Mouse (Mus musculus) megakaryocyte-erythroid progenitor cell, adult 5-6 weeks (primary cell): Measurements from ENCODE around the gene Ruvbl2. TPM values are rescaled to one million over a fixed set of nuclear protein-coding genes. Genes with fewer than 3 reads are reported as not detected.

Experiments used
- ATAC-seq: replicated peaks from 2 replicates; pipeline ENCODE4 v1.8.0; 2016; ENCODE audit warnings: mild to moderate bottlenecking, inconsistent platforms; ENCODE audit not compliant: severe bottlenecking, poor library complexity, low FRiP score, low TSS enrichment
- total RNA-seq, 2 experiments: library from RNA; stranded (forward) in 1 of 2; stranded (reverse) in 1 of 2; fragments of 200-1000, 215-1000 nt in 1 of 2; fragments of >200 nt in 1 of 2; fragmentation: Nextera tagmentation in 1 of 2; gene quantifications; 2 replicates each; pipeline ENCODE4 v1.2.3; 2014 to 2017

Gene Ruvbl2
- total RNA-seq, 2 experiments from 2014 or later = 179 to 236 TPM

GRCm38 (mm10) chr7:45462325-45462724, 24.4 kb upstream of the Ruvbl2 start:
- ATAC-seq = no peak

- ATAC-seq = no peak
Observed at GRCm38 (mm10) chr7:45461781-45462180, 23.9 kb upstream of the Ruvbl2 start.

DNA sequence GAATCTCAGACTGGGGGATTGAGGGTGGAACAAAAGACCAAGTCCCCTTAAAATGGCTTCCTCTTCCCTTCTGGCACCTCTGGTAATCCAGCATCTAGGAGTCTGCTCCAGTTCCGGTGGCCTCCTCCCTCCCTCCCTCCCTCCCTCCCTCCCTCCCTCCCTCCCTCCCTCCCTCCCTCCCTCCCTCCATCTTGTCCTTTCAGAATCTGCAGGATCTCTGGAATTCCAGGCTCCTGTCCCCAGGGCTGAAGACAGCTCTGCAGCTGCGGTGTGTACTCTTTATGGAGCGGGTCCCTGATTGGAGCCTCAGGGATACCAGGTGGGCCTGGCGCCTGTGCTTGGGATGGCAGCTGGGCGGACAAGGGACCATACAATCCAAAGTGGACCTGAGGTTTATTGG, 23.4 kb upstream of the Ruvbl2 start:
- ATAC-seq = no peak

DNA sequence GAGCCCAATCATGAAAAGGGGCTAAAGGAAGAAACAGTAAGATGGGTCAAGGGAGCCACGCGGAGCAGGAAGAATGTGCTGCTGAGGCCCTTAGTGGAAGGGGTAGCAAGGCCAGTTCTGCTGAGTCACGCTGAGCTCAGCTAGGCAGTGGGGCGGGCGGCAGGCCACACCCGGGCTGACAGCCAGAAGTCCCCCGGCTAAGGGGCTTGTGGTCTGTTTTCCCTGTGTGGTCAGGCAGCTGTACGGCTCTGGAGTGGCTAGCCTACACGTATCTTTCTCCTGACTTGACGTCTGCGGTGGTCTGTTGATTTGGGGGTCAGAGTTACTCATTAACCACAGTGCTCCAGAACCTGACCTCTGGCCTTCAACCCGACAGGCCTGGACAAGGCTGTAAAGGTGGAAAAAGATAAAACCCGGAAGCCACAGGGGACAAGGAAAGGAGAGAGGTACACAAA, 23.0 kb upstream of the Ruvbl2 start:
- ATAC-seq = peak; percentile 27

DNA sequence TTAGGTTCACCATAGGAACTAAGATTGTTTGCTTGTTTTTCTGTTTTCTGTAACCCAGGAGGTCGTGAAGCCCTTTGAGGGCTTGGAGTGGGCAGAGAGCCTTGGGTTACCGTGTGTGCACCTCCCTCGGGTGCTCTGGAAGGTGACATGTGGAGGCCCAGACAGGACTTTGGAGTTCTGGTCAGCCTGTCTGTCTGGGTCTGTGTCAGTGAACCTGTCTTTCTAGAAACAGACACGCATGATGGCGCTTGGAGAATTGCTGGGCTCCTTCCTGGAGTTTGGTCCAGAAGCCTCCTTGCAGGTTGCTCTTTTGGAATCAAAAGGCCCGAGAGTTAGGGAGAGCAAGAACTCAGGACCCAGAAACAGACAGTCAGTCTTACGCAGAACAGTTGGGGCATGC, 22.5 kb upstream of the Ruvbl2 start:
- 0 out of 2 replicates have a peak, but pooled peaks have one; percentile 1 for ATAC-seq

- peak; percentile 82 for ATAC-seq
Observed at GRCm38 (mm10) chr7:45459564-45460140, 21.8 kb upstream of the Ruvbl2 start, which contains the start of gene Ftl1. Ftl1 (minus strand) TSS chr7:45459884.

- ATAC-seq = 0 out of 2 replicates have a peak, but pooled peaks have one; percentile 15
Observed at GRCm38 (mm10) chr7:45458748-45459563, 21.1 kb upstream of the Ruvbl2 start.

DNA sequence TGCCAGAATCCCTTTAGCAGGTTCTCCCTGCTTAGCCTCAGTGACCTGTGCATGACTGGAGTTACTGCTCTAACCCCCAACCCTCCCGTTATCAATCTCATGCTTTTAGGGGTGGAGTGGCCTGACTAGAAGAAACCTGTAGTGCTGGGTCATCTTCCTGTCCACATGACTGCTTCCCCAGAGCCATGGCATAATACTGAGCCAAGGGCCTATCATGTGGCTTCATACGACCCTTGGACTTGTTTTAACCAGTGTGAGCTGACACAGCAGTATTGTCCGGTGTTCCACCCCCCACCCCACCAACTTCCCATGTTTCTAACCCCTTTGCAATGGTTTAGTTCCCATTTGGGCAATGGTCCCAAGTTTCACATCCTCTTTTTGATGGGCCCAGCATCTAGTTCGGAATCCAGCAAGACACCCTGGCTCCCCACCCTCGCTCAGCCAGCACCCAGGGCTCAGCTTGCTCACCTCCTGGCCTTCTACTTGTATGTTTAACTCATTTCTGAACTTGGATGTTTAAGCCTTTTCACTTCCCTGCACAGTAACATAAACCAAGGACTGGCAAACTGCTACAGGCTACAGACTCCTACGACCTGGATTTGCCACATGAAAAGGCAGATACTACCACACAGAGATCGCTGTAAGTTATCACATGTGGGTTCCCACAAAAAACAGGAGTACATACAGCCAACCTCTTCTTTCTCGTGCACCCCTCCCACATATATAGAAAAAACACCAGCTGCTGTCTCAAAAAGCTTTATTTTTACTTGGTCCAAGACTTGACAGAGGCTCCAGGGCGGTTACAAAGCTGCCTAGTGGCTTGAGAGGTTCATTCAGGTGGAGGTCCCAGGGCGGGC, 19.5 kb upstream of the Ruvbl2 start:
- no peak for ATAC-seq

- ATAC-seq = no peak
Observed at GRCm38 (mm10) chr7:45456721-45457203, 18.9 kb upstream of the Ruvbl2 start.

GRCm38 (mm10) chr7:45455932-45456696, 18.2 kb upstream of the Ruvbl2 start:
- ATAC-seq = no peak

DNA sequence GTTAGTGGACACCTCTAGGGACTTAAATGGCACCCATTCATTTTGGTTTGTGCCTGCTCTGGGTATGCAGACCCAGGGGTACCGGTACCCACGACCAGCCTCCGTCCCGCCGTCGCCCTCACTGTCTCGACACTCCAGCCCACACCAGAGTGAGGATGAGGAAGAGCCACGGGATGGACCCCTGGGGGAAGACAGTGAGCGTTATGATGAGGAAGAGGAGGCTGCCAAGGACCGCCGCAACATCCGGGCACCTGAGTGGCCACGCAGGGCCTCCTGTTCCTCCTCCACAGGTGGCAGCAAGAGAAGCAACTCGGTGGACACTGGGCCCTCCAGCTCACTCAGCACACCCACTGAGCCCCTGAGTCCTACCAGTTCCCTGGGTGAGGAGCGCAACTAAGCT, 17.1 kb upstream of the Ruvbl2 start:
- ATAC-seq = no peak

GRCm38 (mm10) chr7:45451344-45451982, 13.6 kb upstream of the Ruvbl2 start:
- ATAC-seq = peak; percentile 77

GRCm38 (mm10) chr7:45449974-45450373, 12.1 kb upstream of the Ruvbl2 start:
- ATAC-seq = no peak

- peak; percentile 57 for ATAC-seq
Observed at GRCm38 (mm10) chr7:45447325-45447990, 9.6 kb upstream of the Ruvbl2 start.

- no peak for ATAC-seq
Observed at GRCm38 (mm10) chr7:45446589-45446988, 8.7 kb upstream of the Ruvbl2 start.

DNA sequence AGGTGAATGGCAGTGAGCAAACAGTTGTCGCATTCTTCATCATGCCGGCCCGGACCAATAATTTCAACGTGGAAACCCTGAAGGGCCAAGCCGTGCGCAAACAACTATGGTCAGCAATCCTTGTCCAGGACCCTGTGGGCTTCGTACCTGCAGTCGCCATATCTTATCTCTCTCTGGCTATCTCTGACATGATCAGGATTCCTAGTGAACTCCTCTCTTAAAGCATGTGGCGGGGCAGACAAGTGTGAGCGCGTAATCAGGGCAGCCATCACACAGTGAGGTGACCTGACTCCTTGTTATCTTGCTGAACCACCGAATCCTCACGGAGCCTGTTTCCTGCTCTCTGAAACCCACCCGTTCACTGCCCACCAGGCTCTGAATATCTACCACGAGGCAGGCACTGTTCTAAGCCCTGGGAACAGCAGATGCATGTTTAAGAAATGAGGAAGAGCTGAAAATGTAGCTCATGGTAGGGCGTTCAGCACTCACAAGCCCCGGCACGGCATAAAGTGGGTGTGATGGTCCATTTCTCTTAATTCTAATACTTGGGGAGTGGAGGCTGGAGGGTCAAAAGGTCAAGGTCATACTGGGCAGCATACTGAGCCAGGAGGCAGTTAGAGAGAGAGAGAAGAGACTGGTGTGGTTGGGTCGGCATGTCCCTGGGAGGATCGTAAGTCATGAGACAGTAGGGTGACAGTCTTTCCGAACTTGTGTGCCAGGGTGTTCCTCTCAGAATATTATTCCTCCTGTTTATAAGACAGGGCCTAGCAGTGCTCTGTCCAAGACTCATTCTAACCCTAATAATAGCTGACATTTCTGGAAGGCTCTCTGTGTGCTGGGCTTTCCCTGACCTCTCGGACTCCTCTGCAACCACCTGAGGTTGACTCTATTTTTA, 5.9 kb upstream of the Ruvbl2 start:
- 0 out of 2 replicates have a peak, but pooled peaks have one; percentile 13 for ATAC-seq

GRCm38 (mm10) chr7:45437046-45437445, 850 bp downstream of the Ruvbl2 start:
- ATAC-seq = no peak
